Mouse (Mus musculus) G1E (cell line): ENCODE data around the gene AU022252.

Experiments used
- CTCF ChIP-seq: IDR thresholded peaks from 2 replicates; pipeline ENCODE4 v1.5.1; 2012; ENCODE audit warnings: low read depth, low read length, inconsistent platforms, mixed read lengths
- GATA1 ChIP-seq: IDR thresholded peaks from 2 replicates; pipeline ENCODE4 v1.6.1; 2012; ENCODE audit warnings: borderline replicate concordance, low read length, inconsistent platforms, mixed read lengths
- GATA2 ChIP-seq: IDR thresholded peaks from 2 replicates; pipeline ENCODE4 v1.6.1; 2012; ENCODE audit warnings: low read depth, low read length, inconsistent platforms, borderline replicate concordance
- POLR2AphosphoS5 ChIP-seq: IDR thresholded peaks from 2 replicates; pipeline ENCODE4 v1.6.1; 2012; ENCODE audit warnings: low read depth, low read length, inconsistent platforms; ENCODE audit not compliant: insufficient replicate concordance
- TAL1 ChIP-seq: conservative IDR thresholded peaks from 2 replicates; pipeline ENCODE4 v1.6.1; 2012; ENCODE audit warnings: low read depth, low read length, inconsistent platforms, mixed read lengths

DNA sequence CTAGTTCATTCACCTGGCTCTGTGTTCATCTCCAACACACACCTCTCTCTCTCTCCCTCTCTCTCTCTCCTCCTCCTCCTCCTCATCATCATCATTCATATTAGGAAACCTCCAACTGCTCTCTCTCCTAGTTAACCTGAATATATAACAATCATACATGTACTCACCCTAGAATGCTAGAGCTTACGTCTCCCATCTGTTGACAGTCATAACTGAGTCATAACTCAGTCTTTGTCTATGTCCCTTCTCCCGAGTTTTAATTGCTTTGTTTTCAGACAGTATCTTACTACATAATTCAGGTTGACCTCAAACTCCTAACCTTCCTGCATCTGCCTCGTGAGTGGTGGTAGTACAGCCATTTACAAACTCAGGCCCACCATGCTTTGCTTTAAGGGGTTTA is 41.2 kb downstream of the AU022252 start:
- no peak for TF ChIP-seq TAL1
- TF ChIP-seq CTCF: no peak
- no peak for TF ChIP-seq GATA1
- no peak for TF ChIP-seq POLR2AphosphoS5
- no peak for TF ChIP-seq GATA2
